17 mouse cellular contexts compared by ENCODE assay signal in genomic region chr13:55203740-55204139, GRCm38 (mm10). TPM values are rescaled to one million over a fixed set of nuclear protein-coding genes. Genes with fewer than 3 reads are reported as not detected.
DNase-seq lines count a peak whose midpoint lies in the region; ATAC-seq and TF ChIP-seq lines count a peak whose summit lies in the region.
"Had no signal": no experiment of that assay in that cellular context is flagged by ENCODE, and none has a peak within 500 bp of the region (broad histone marks: within the 10 kb centered on the region; RNA-seq: fewer than 3 reads in every experiment).

No protein-coding gene starts in this region.

- DNase-seq in kidney, adult 8-10 months, result peak; percentile 83
- DNase-seq in kidney, postnatal 4 days, result peak; percentile 45 to 73
- no peak for DNase-seq in gastrocnemius, adult 2 months
- no peak for DNase-seq in midbrain, embryonic 11.5 days (ENCODE audit: low spot score, missing footprints)
- DNase-seq: adrenal gland, adult 2 months; cerebellum, adult 8-10 months; gastrocnemius, postnatal 25 days; right cerebral cortex, postnatal 4 days had no signal

- no peaks in the 10 kb centered on the region for H3K27me3 ChIP-seq in intestine, postnatal 0 days (replicated peaks; ENCODE audit: control insufficient read depth, insufficient read depth, low read length)
- no peaks in the 10 kb centered on the region for H3K27me3 ChIP-seq in intestine, embryonic 16.5 days (replicated peaks; ENCODE audit: control insufficient read depth, insufficient read depth, low read length)
- H3K27me3 ChIP-seq in E14TG2a.4 (ENCODE audit: insufficient read depth, low read length), result no peaks in the 10 kb centered on the region
- H3K27me3 ChIP-seq in midbrain, embryonic 11.5 days (ENCODE audit: control insufficient read depth, insufficient read depth, low read length), result no peaks in the 10 kb centered on the region
- H3K27me3 ChIP-seq: heart, embryonic 15.5 days had no signal

- no peak for TF ChIP-seq CTCF in intestine, postnatal 0 days (IDR thresholded peaks at IDR 0.05; ENCODE audit: low read depth)
- no peak for TF ChIP-seq CTCF in E14TG2a.4 (conservative IDR thresholded peaks at IDR 0.05; ENCODE audit: low read length)
- no peak for TF ChIP-seq CTCF in gastrocnemius, adult 2 months (IDR thresholded peaks at IDR 0.05)

- H3K4me1 ChIP-seq in intestine, postnatal 0 days (replicated peaks; ENCODE audit: control insufficient read depth, insufficient read depth, low read length), result no peaks in the 10 kb centered on the region
- H3K4me1 ChIP-seq in intestine, embryonic 16.5 days (ENCODE audit: control insufficient read depth, insufficient read depth, low read length), result no peaks in the 10 kb centered on the region
- H3K4me1 ChIP-seq in E14TG2a.4 (replicated peaks; ENCODE audit: low read depth, low read length), result peaks cover 95% of the 10 kb centered on the region
- H3K4me1 ChIP-seq in midbrain, embryonic 11.5 days (ENCODE audit: control insufficient read depth, insufficient read depth, low read length), result no peaks in the 10 kb centered on the region
- H3K4me1 ChIP-seq: embryonic facial prominence, embryonic 10.5 days; heart, embryonic 15.5 days had no signal

- intact Hi-C loops in gastrocnemius, adult 2 months (cut with DNase I), result no loop called here

- H3K27ac ChIP-seq in intestine, postnatal 0 days (ENCODE audit: low read depth, low read length), result no peak overlapping the region
- H3K27ac ChIP-seq in intestine, embryonic 16.5 days (ENCODE audit: low read length), result no peak overlapping the region
- H3K27ac ChIP-seq in gastrocnemius, adult 2 months, result no peak overlapping the region
- H3K27ac ChIP-seq in midbrain, embryonic 11.5 days (ENCODE audit: low read depth, low read length), result no peak overlapping the region
- H3K27ac ChIP-seq: embryonic facial prominence, embryonic 10.5 days; heart, embryonic 15.5 days; hindbrain, embryonic 10.5 days; hindbrain, postnatal 0 days; liver, embryonic 14.5 days had no signal

- no peak overlapping the region for H3K4me2 ChIP-seq in intestine, postnatal 0 days (replicated peaks; ENCODE audit: low read depth)
- no peak overlapping the region for H3K4me2 ChIP-seq in intestine, embryonic 16.5 days (ENCODE audit: low read depth, low read length)
- H3K4me2 ChIP-seq in midbrain, embryonic 11.5 days, result no peak overlapping the region
- H3K4me2 ChIP-seq: heart, embryonic 15.5 days had no signal

- H3K4me3 ChIP-seq in intestine, postnatal 0 days (ENCODE audit: low read depth, low read length), result no peak overlapping the region
- H3K4me3 ChIP-seq in intestine, embryonic 16.5 days (ENCODE audit: low read length), result no peak overlapping the region
- peak overlapping the region; percentile 14; the same call in 1 of the 2 replicates for H3K4me3 ChIP-seq in E14TG2a.4 (replicated peaks; ENCODE audit: low read length)
- H3K4me3 ChIP-seq in gastrocnemius, adult 2 months, result no peak overlapping the region
- H3K4me3 ChIP-seq in midbrain, embryonic 11.5 days (ENCODE audit: low read depth, low read length), result no peak overlapping the region
- H3K4me3 ChIP-seq: embryonic facial prominence, embryonic 10.5 days; heart, embryonic 15.5 days; hindbrain, embryonic 10.5 days had no signal

- H3K9ac ChIP-seq in intestine, postnatal 0 days (ENCODE audit: low read depth, low read length), result no peak overlapping the region
- H3K9ac ChIP-seq in intestine, embryonic 16.5 days (ENCODE audit: low read depth, low read length), result no peak overlapping the region
- no peak overlapping the region for H3K9ac ChIP-seq in midbrain, embryonic 11.5 days (ENCODE audit: low read length)
- H3K9ac ChIP-seq: heart, embryonic 15.5 days; liver, embryonic 14.5 days had no signal

- no peaks in the 10 kb centered on the region for H3K9me3 ChIP-seq in intestine, postnatal 0 days (ENCODE audit: control insufficient read depth)
- no peaks in the 10 kb centered on the region for H3K9me3 ChIP-seq in intestine, embryonic 16.5 days (ENCODE audit: control insufficient read depth, low read length)
- no peaks in the 10 kb centered on the region for H3K9me3 ChIP-seq in E14TG2a.4 (ENCODE audit: low read length)
- H3K9me3 ChIP-seq in midbrain, embryonic 11.5 days (ENCODE audit: control insufficient read depth, low read length), result no peaks in the 10 kb centered on the region
- H3K9me3 ChIP-seq: embryonic facial prominence, embryonic 10.5 days; heart, embryonic 15.5 days; hindbrain, embryonic 10.5 days had no signal

- ATAC-seq in intestine, postnatal 0 days, result 0 out of 2 replicates have a peak, but pooled peaks have one; percentile 18
- no peak for ATAC-seq in intestine, embryonic 16.5 days
- ATAC-seq in midbrain, embryonic 11.5 days (ENCODE audit: low FRiP score), result no peak
- ATAC-seq: CD4-positive, CD25-positive, alpha-beta regulatory T cell, adult 4 months; hindbrain, postnatal 0 days had no signal

- 56% methylated on average over 9 of the region's 9 CpGs for whole genome bisulfite sequencing in intestine, postnatal 0 days
- WGBS in intestine, embryonic 16.5 days, result 73% methylated on average over 9 of the region's 9 CpGs
- WGBS in midbrain, embryonic 11.5 days, result 86% methylated on average over 9 of the region's 9 CpGs

- H3K36me3 ChIP-seq in intestine, postnatal 0 days (ENCODE audit: control insufficient read depth, insufficient read depth), result no peaks in the 10 kb centered on the region
- no peaks in the 10 kb centered on the region for H3K36me3 ChIP-seq in intestine, embryonic 16.5 days (ENCODE audit: control insufficient read depth, insufficient read depth, low read length)
- H3K36me3 ChIP-seq in E14TG2a.4 (ENCODE audit: insufficient read depth, low read length), result no peaks in the 10 kb centered on the region
- no peaks in the 10 kb centered on the region for H3K36me3 ChIP-seq in midbrain, embryonic 11.5 days (ENCODE audit: control insufficient read depth, insufficient read depth, low read length)
- H3K36me3 ChIP-seq: embryonic facial prominence, embryonic 10.5 days; heart, embryonic 15.5 days; hindbrain, embryonic 10.5 days had no signal

RNA-seq across cellular contexts. Expression of gene Nsd1, which starts 5.8 kb away (rescaled TPM):
- polyA plus RNA-seq in intestine, postnatal 0 days (2015; fragmentation: Nextera tagmentation; extraction: Ambion mirVana), result 37.4 and 38.0 TPM in 2 replicates
- 33.1 and 37.1 TPM in 2 replicates for polyA plus RNA-seq in intestine, embryonic 16.5 days (2015; fragmentation: Nextera tagmentation; extraction: Ambion mirVana)
- 10 to 100 TPM; 49.5 to 56.7 TPM for total RNA-seq in gastrocnemius, adult 2 months (2021)
- polyA plus RNA-seq in midbrain, embryonic 11.5 days (2014; fragmentation: Nextera tagmentation; extraction: Ambion mirVana), result 68.0 TPM in 2 replicates

RNA-seq across cellular contexts. Expression of gene Fgfr4, which starts 51.3 kb away (rescaled TPM):
- 3.8 and 4.0 TPM in 2 replicates for polyA plus RNA-seq in intestine, postnatal 0 days (2015; fragmentation: Nextera tagmentation; extraction: Ambion mirVana)
- 11.7 and 12.4 TPM in 2 replicates for polyA plus RNA-seq in intestine, embryonic 16.5 days (2015; fragmentation: Nextera tagmentation; extraction: Ambion mirVana)
- 1 to 10 TPM; 2.1 to 2.3 TPM for total RNA-seq in gastrocnemius, adult 2 months (2021)
- 0.18 and 0.33 TPM in 2 replicates for polyA plus RNA-seq in midbrain, embryonic 11.5 days (2014; fragmentation: Nextera tagmentation; extraction: Ambion mirVana)
- polyA plus RNA-seq: CD4-positive, CD25-positive, alpha-beta regulatory T cell, adult 4 months had no signal

Comparison
In these comparisons a context has a peak if more than half of its experiments do, and no peak if none do; other contexts are left out.
1. DNase-seq: peak in kidney, adult 8-10 months (2 of 2) and kidney, postnatal 4 days (2 of 2); none in gastrocnemius, adult 2 months (single experiment) and midbrain, embryonic 11.5 days (single experiment).